Mouse (Mus musculus): ENCODE results near the gene Myof.

The Myof gene

GRCm38 (mm10) chr19:38003671-38004521 is 39.5 kb downstream of the Myof start:
- peak; percentile 61 for DNase-seq (ENCODE audit: low spot score)

GRCm38 (mm10) chr19:38002816-38003215 is 40.6 kb downstream of the Myof start:
- no peak for DNase-seq (ENCODE audit: low spot score)

GRCm38 (mm10) chr19:38000990-38001389 is 42.4 kb downstream of the Myof start:
- no peak for DNase-seq (ENCODE audit: low spot score)

- no peak for DNase-seq (ENCODE audit: low spot score)
Observed at GRCm38 (mm10) chr19:37999941-38000340, 43.4 kb downstream of the Myof start.

GRCm38 (mm10) chr19:37994301-37994700 is 49.1 kb downstream of the Myof start:
- DNase-seq (ENCODE audit: low spot score), result no peak

GRCm38 (mm10) chr19:37992184-37992554 is 51.2 kb downstream of the Myof start:
- no peak for DNase-seq (ENCODE audit: low spot score)

- no peak for DNase-seq (ENCODE audit: low spot score)
Observed at GRCm38 (mm10) chr19:37991399-37992183, 51.8 kb downstream of the Myof start.

GRCm38 (mm10) chr19:37989971-37990370 is 53.4 kb downstream of the Myof start:
- no peak for DNase-seq (ENCODE audit: low spot score)

- no peak for DNase-seq (ENCODE audit: low spot score)
Observed at GRCm38 (mm10) chr19:37988156-37988555, 55.2 kb downstream of the Myof start.

- peak; percentile 52 for DNase-seq (ENCODE audit: low spot score)
Observed at GRCm38 (mm10) chr19:37985730-37986129, 57.6 kb downstream of the Myof start.

- DNase-seq (ENCODE audit: low spot score), result no peak
Observed at GRCm38 (mm10) chr19:37975951-37976350, 67.4 kb downstream of the Myof start.

- DNase-seq (ENCODE audit: low spot score), result no peak
Observed at GRCm38 (mm10) chr19:37970571-37970970, 72.8 kb downstream of the Myof start.

- no peak for DNase-seq (ENCODE audit: low spot score)
Observed at GRCm38 (mm10) chr19:37970004-37970403, 73.4 kb downstream of the Myof start.

- no peak for DNase-seq (ENCODE audit: low spot score)
Observed at GRCm38 (mm10) chr19:37965828-37966227, 77.5 kb downstream of the Myof start.

- no peak for DNase-seq (ENCODE audit: low spot score)
Observed at GRCm38 (mm10) chr19:37963421-37963820, 80.0 kb downstream of the Myof start.

- DNase-seq (ENCODE audit: low spot score), result no peak
Observed at GRCm38 (mm10) chr19:37960791-37961190, 82.6 kb downstream of the Myof start.

GRCm38 (mm10) chr19:37959543-37960215 is 83.7 kb downstream of the Myof start:
- no peak for DNase-seq (ENCODE audit: low spot score)

- no peak for DNase-seq (ENCODE audit: low spot score)
Observed at GRCm38 (mm10) chr19:37959076-37959475, 84.3 kb downstream of the Myof start.

GRCm38 (mm10) chr19:37957256-37957655 is 86.1 kb downstream of the Myof start:
- no peak for DNase-seq (ENCODE audit: low spot score)

GRCm38 (mm10) chr19:37956006-37956405 is 87.4 kb downstream of the Myof start:
- DNase-seq (ENCODE audit: low spot score), result no peak

- peak; percentile 66 for DNase-seq (ENCODE audit: low spot score)
Observed at GRCm38 (mm10) chr19:37955425-37956001, 87.9 kb downstream of the Myof start.

- no peak for DNase-seq (ENCODE audit: low spot score)
Observed at GRCm38 (mm10) chr19:37954772-37955171, 88.6 kb downstream of the Myof start.

Measured in urinary bladder, postnatal 25 days (tissue).